Mouse (Mus musculus): ENCODE measurements at regions not wholly inside any gene's neighbourhood (a gene's known extent, or its start where the extent isn't known, plus 50 kb on each side); places are given as distances from the start of the nearest gene placed in this dataset.

DNA sequence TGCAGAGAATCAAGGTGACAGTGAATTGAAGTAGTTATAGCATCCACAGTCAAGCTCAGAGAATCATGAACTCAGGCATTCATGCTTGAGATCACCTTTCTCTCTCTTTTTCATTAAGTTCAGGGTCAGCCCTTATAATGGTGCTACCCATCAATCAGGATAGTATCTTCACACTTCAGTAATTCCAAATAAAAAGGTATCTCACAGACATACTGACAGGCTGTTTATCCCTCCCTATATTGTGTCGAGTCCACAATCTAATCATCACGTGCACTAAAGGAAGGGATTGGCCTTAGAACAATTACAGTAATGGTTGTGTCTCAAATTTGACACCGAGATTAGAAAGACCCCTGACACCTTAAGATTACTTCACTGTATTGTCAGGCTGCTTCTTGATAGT lies 138.7 kb upstream of the Rspo3 start:
- TF ChIP-seq CTCF (IDR thresholded peaks at IDR 0.05; ENCODE audit: low read depth), result no peak
- no peak for TF ChIP-seq EP300 (IDR thresholded peaks at IDR 0.05; ENCODE audit: low read depth)
